Mouse (Mus musculus): Measurements from ENCODE around the gene Lrsam1.

Gene Lrsam1

DNA sequence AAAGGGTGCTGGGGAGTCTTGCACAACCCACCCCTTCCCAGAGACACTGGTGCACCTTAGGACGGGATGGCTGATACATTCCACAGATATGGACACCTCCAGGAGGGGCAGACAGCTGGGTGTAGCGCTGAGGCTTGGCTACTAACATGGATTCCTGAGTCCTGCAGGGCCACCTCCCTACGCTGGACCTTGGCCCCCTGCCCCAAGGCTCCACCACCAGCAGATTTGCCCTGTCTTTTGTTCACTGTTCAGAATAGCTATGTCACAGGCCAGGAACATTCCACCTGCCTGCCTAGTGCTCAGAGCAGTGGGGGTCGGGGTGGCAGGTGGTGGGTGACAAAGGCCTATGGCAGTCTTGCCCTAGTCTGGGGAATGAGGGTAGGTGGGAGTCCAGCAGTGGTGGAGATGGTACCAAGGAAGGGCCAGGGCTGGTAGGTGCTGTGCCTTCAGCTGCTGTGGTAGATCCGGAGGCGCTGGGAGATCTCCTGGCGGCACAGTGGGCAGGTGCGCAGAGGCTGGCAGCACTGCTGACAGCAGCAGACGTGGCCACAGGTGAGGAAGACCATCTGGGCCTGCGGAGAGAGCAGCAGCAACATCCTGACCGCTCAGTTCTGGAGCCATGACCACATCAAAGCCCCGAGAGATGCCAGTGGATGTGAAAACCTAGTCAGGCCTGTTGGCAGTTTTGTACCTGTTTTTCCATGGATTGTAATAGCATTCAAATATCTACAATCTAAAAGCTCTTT, 34.9 kb downstream of the Lrsam1 start:
- in situ Hi-C loops (cut with MboI, MseI): no loop called here

- in situ Hi-C loops (cut with MboI, MseI): loop anchor here (5.0 kb wide), 1 partner anchor 37 kb away; no protein-coding TSS in a partner anchor
Measured at GRCm38 (mm10) chr2:32924306-32924844, 37.0 kb downstream of the Lrsam1 start.

- in situ Hi-C loops (cut with MboI, MseI): loop anchor here (5.0 kb wide), 1 partner anchor 36 kb away; no protein-coding TSS in a partner anchor
Measured at GRCm38 (mm10) chr2:32923551-32924250, 37.7 kb downstream of the Lrsam1 start.

DNA sequence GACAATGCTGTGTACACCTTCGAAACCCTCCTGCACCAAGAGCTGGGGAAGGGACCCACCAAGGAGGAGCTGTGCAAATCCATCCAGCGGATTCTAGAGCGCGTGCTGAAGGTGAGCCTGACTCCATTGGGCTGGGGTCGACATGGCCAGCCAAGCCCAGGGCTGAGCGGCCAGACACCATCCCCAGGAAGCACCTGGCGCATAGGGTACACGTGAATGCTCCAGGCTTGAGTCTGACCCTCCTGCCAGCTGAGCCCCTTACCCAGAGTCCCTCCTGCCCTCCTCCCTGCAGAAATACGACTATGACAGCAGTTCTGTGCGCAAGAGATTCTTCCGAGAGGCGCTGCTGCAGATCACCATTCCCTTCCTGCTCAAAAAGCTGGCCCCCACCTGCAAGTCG, 38.9 kb downstream of the Lrsam1 start:
- in situ Hi-C loops (cut with MboI, MseI): loop anchor here (5.0 kb wide), 1 partner anchor 35 kb away; no protein-coding TSS in a partner anchor

DNA sequence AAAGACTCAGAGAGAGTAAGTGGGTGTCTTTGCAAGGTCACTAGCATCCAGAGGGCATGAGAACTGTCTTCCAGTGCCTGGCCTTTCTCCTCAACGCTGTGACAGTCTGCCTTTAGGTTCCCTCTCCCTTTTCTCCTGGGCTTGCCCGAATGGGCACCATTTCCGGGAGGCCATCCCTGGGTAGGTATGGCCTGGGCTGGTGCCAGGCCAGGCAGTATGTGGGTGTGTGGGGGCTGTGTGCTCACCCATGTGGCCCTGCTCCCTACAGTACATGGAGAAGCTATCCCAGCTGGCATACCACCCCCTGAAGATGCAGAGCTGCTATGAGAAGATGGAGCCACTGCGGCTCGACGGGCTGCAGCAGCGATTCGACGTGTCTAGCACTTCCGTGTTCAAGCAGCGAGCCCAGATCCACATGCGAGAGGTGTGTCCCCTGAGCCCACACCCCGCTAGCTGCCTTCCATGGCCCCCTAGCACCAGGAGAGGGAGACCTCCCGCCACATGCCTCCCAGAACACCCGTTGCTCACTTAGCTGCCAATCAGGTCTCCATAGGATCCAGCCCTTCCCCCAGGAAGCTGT, 39.5 kb downstream of the Lrsam1 start:
- in situ Hi-C loops (cut with MboI, MseI): loop anchor here (5.0 kb wide), 1 partner anchor 35 kb away; no protein-coding TSS in a partner anchor

DNA sequence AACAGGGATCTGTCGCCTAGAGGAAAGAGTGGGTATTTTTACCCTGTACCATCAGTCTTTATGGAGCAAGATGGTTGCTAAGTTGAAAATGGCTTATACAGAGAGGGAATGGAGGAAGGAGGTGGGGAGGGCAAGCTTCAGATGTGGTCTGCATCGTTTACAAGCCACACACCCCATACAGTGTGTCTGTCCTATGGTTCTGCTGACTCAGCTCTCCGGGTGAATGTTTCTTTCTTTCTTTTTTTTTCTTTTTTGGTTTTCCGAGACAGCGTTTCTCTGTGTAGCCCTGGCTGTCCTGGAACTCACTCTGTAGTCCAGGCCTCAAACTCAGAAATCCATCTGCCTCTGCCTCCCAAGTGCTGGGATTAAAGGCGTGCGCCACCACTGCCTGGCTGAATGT, 40.2 kb downstream of the Lrsam1 start:
- in situ Hi-C loops (cut with MboI, MseI): loop anchor here (5.0 kb wide), 1 partner anchor 34 kb away; no protein-coding TSS in a partner anchor

DNA sequence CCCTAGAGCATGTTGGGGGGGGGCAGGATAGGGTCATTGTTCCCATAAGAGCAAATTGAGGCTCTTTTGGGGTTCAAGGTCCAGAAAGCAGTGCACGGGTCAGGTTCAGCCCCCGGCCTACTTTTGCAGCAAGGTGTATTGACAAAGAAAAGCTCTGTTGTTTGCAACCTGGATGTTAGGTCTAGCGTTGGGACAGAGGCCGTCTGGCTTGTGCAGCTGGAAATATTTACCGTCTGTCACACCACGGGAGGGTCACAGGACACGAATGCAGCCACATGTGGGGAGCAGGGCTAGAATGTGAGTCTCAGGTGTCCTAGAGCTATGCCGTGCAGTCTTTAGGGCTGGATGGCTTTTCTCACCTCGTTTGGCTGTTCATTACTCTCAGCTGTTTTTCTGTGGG, 43.0 kb downstream of the Lrsam1 start:
- in situ Hi-C loops (cut with MboI, MseI): no loop called here

- in situ Hi-C loops (cut with MboI, MseI): no loop called here
Measured at GRCm38 (mm10) chr2:32917526-32917925, 43.9 kb downstream of the Lrsam1 start.

DNA sequence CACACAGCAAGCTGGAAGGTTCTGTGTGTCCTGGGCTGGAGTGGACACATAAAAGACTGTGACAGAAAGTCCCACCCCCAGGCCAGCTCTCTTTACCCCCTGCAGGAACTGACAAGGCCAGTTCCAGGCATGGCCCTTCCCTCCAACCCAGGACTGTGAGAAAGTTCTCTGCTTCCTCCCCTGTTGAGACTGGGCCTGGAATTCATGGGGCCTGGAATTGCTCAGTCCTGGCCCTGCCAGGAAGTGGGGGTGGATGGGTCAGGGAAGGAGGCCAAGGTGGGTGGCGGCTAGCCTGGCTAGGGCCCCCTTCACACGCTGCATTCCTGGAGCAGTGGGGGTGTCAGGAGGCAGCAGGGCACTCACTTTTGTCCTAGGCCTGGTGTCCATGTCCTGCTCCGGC, 46.5 kb downstream of the Lrsam1 start:
- in situ Hi-C loops (cut with MboI, MseI): no loop called here

DNA sequence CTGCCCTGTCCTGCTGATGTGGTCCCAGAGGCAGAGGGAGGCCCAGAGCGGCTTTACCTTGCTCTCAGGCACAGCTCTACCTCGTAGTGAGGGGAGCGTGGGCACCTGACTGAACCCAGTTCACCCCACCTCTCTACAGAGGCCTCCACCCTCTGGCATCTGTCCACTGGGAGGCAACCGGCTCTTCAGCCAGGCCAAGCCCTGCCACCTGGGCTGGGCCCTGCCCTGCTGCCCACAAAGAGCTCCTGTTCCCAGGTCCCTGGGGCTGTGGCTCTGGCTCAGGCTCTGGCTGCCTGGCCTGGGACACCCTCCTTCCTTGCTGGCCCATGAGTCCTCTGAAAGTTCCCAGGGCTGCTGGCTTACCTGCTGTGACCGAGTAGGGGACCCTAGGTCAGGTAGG, 47.1 kb downstream of the Lrsam1 start:
- in situ Hi-C loops (cut with MboI, MseI): no loop called here

DNA sequence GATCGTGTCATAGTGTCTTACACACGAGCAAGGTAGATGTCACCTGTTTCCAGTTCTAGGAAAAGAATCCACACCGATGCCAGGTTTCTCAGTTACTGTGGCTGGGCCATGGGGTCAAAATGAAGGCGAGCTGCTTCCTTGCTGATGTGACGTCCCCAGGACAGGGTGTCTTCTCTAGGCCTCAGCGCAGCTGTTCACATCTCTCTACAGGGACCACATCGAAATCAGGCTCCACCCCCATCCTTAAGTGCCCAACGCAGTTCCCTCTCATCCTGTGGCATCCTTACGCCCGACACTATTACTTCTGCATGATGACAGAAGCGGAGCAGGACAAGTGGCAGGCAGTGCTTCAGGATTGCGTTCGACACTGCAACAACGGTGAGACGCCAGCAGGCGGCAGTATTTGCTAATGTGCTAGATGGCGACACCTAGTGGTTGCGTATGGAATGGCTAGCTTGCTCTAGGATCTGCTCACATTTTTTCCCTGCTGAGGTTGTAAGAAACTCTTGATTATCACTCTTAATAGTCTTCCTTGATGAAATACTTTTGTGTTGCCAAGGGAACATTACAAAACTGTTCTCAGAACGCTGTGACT, 49.1 kb downstream of the Lrsam1 start:
- in situ Hi-C loops (cut with MboI, MseI): no loop called here

- in situ Hi-C loops (cut with MboI, MseI): no loop called here
Measured at GRCm38 (mm10) chr2:32911639-32912182, 49.7 kb downstream of the Lrsam1 start.

- in situ Hi-C loops (cut with MboI, MseI): loop anchor here (5.0 kb wide), 1 partner anchor 41 kb away; no protein-coding TSS in a partner anchor
Measured at GRCm38 (mm10) chr2:32908796-32909195, 52.6 kb downstream of the Lrsam1 start.

- in situ Hi-C loops (cut with MboI, MseI): loop anchor here (5.0 kb wide), 1 partner anchor 41 kb away; no protein-coding TSS in a partner anchor
Measured at GRCm38 (mm10) chr2:32908272-32908671, 53.1 kb downstream of the Lrsam1 start.

DNA sequence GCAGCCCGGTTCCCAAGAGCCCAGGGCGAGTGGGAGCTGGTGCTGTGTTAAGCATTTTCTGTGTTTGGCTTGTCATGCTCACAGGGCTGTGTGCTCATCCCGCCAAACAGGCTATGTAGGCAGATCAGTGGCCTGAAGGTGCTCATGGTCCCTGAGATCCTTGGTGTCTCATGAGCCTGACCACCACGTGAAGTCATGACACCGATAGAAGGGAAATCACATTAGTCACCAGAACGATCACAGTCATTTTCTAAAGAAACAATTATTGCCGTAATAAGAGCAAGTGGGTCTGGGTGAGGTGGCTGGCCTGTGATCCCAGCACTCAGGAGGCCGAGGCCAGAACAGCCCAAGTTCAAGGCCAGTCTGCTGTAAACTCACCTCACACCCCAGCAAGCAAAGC, 54.0 kb downstream of the Lrsam1 start:
- in situ Hi-C loops (cut with MboI, MseI): loop anchor here (5.0 kb wide), 1 partner anchor 40 kb away; no protein-coding TSS in a partner anchor

DNA sequence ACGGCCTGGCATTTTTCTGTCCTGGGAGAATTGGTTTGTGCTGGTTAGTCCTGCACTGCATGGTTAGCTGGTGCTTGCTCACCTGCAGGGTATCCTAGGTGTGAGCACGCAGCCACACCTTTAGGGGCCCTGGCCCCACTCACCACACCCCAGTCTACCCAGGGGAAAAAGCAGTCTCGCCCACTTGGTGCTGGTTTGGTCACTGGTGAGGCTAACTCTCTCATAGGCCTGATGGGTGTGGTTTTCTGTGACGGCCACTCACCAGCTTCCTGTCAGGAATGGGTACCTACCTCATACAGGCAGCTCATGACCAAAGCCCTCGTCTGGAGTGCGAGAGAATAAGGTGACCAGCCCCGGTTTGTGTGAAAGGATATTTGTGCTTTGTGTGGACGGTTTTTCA, 56.1 kb downstream of the Lrsam1 start:
- in situ Hi-C loops (cut with MboI, MseI): loop anchor here (5.0 kb wide), 1 partner anchor 38 kb away; no protein-coding TSS in a partner anchor

GRCm38 (mm10) chr2:32904637-32905036, 56.8 kb downstream of the Lrsam1 start:
- in situ Hi-C loops (cut with MboI, MseI): loop anchor here (5.0 kb wide), 1 partner anchor 37 kb away; no protein-coding TSS in a partner anchor

DNA sequence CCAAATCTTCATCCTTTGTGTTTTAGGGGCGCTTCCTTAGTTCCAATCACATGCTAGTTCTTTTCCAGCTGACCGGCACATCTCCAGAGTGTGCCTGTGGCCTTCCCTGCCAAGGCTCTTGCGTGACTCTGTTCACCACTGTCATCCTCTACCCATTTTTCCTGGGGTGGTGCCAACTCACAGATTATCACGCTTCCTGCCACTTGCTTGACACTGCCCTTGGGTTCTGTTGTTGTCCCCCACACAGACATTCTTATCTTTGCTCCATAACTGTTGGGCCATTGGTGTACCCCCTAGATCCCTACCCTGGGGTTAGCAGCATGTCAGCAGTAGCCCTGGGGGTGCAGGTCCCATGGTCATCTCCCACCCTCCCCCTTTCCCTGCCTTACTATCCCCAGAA, 57.9 kb downstream of the Lrsam1 start:
- in situ Hi-C loops (cut with MboI, MseI): no loop called here

GRCm38 (mm10) chr2:32902126-32902525, 59.3 kb downstream of the Lrsam1 start:
- in situ Hi-C loops (cut with MboI, MseI): no loop called here

GRCm38 (mm10) chr2:32898983-32899382, 62.4 kb downstream of the Lrsam1 start:
- in situ Hi-C loops (cut with MboI, MseI): no loop called here

DNA sequence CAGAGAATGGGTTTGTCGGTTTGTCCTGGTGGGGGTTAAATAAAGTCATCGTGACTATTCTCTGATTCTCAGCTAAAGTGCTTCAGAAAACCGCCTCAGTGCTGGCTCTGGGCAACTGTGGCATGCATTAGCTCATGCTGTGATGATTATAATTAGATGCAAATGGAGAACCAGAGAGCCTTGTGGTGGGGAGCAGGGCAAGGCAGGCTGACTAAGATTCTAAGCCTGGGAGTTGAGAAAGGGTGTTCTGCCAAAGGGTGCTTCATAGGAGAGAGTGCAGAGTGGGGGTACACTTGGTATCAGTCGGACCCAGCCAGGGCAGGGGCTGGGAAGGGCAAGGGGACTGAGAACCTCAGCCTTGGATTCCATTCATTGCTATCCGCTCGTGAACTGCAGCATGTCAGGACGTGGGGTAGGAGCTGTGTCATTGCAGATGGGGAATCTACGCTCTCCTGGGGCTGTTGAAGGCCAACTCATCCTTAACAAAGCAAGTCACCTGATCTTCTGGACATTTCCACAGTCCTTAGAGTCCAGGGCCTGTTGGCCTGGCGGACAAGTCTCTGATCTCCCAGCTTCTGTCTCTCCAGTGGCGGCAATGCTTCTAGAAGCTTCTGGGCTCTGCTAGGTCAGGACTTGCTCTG, 64.8 kb downstream of the Lrsam1 start:
- in situ Hi-C loops (cut with MboI, MseI): no loop called here
